Mouse (Mus musculus): ENCODE results near the gene Tmem229b.

GRCm38 (mm10) chr12:79022882-79023281 is 15.5 kb upstream of the Tmem229b start:
- TF ChIP-seq CTCF (IDR thresholded peaks at IDR 0.05; ENCODE audit: low read depth, low read length), result peak; percentile 83
- TF ChIP-seq POLR2A (IDR thresholded peaks at IDR 0.05; ENCODE audit: borderline replicate concordance, low read depth, low read length), result no peak

Data from bone marrow macrophage, adult 2 months (primary cell).